Mouse (Mus musculus): ENCODE data around the gene Il17rd. TPM values are rescaled to one million over a fixed set of nuclear protein-coding genes. Genes with fewer than 3 reads are reported as not detected.

The Il17rd gene
- polyA plus RNA-seq, 1 experiment = 1.8 TPM

GRCm38 (mm10) chr14:27044221-27044966 is 5.7 kb downstream of the Il17rd start:
- WGBS = 11% methylated on average over 11 of the region's 11 CpGs
- TF ChIP-seq POLR2A (IDR thresholded peaks at IDR 0.05; ENCODE audit: low read depth, low read length) = no peak
- TF ChIP-seq CTCF (IDR thresholded peaks at IDR 0.05; ENCODE audit: extremely low read depth, insufficient read length, insufficient replicate concordance, low read depth, low read length) = no peak
- H3K4me1 ChIP-seq (ENCODE audit: control insufficient read depth, insufficient read depth, insufficient read length, low read length) = peaks cover 26% of the 10 kb centered on the region; the same call in 1 of the 2 replicates
- H3K27ac ChIP-seq (ENCODE audit: insufficient read depth, low read depth, low read length) = 0 out of 2 replicates have a peak overlapping the region, but pooled peaks have one; percentile 53
- H3K4me3 ChIP-seq (ENCODE audit: low read depth, low read length) = no peak overlapping the region
- no peaks in the 10 kb centered on the region for H3K36me3 ChIP-seq (ENCODE audit: control insufficient read depth, insufficient read depth, low read length)
- no peaks in the 10 kb centered on the region for H3K27me3 ChIP-seq (ENCODE audit: control insufficient read depth, insufficient read depth, low read length)

- Histone ChIP-seq H3K4me3 (ENCODE audit: low read depth, low read length) (no peak overlapping the region), H3K27ac (ENCODE audit: insufficient read depth, low read depth, low read length) (0 out of 2 replicates have a peak overlapping the region, but pooled peaks have one; percentile 53), H3K4me1 (ENCODE audit: control insufficient read depth, insufficient read depth, insufficient read length, low read length) (peaks cover 25% of the 10 kb centered on the region; the same call in 1 of the 2 replicates), H3K36me3 (ENCODE audit: control insufficient read depth, insufficient read depth, low read length) (no peaks in the 10 kb centered on the region), H3K27me3 (ENCODE audit: control insufficient read depth, insufficient read depth, low read length) (no peaks in the 10 kb centered on the region)
- WGBS = 46% methylated on average over 2 of the region's 2 CpGs
- TF ChIP-seq POLR2A (IDR thresholded peaks at IDR 0.05; ENCODE audit: low read depth, low read length) (no peak), CTCF (IDR thresholded peaks at IDR 0.05; ENCODE audit: extremely low read depth, insufficient read length, insufficient replicate concordance, low read depth, low read length) (no peak; the same call in 1 of the 2 replicates)
These were observed 6.2 kb downstream of the Il17rd start for GRCm38 (mm10) chr14:27044967-27045361.

GRCm38 (mm10) chr14:27048231-27048956 is 9.7 kb downstream of the Il17rd start:
- 88% methylated on average over 8 of the region's 8 CpGs for WGBS
- H3K27me3 ChIP-seq (ENCODE audit: control insufficient read depth, insufficient read depth, low read length) = no peaks in the 10 kb centered on the region
- TF ChIP-seq POLR2A (IDR thresholded peaks at IDR 0.05; ENCODE audit: low read depth, low read length) (no peak), CTCF (IDR thresholded peaks at IDR 0.05; ENCODE audit: extremely low read depth, insufficient read length, insufficient replicate concordance, low read depth, low read length) (no peak)

GRCm38 (mm10) chr14:27050043-27050442 is 11.3 kb downstream of the Il17rd start:
- Histone ChIP-seq H3K4me1 (ENCODE audit: control insufficient read depth, insufficient read depth, insufficient read length, low read length) (no peaks in the 10 kb centered on the region), H3K36me3 (ENCODE audit: control insufficient read depth, insufficient read depth, low read length) (no peaks in the 10 kb centered on the region), H3K27ac (ENCODE audit: insufficient read depth, low read depth, low read length) (no peak overlapping the region), H3K27me3 (ENCODE audit: control insufficient read depth, insufficient read depth, low read length) (no peaks in the 10 kb centered on the region), H3K4me3 (ENCODE audit: low read depth, low read length) (no peak overlapping the region)
- 87% methylated on average over 9 of the region's 9 CpGs for WGBS
- TF ChIP-seq POLR2A (IDR thresholded peaks at IDR 0.05; ENCODE audit: low read depth, low read length) (no peak), CTCF (IDR thresholded peaks at IDR 0.05; ENCODE audit: extremely low read depth, insufficient read length, insufficient replicate concordance, low read depth, low read length) (no peak)

More at GRCm38 (mm10) chr14:27048231-27048956, 9.7 kb downstream of the Il17rd start:
- Histone ChIP-seq H3K4me3 (ENCODE audit: low read depth, low read length) (no peak overlapping the region), H3K36me3 (ENCODE audit: control insufficient read depth, insufficient read depth, low read length) (no peaks in the 10 kb centered on the region), H3K27ac (ENCODE audit: insufficient read depth, low read depth, low read length) (no peak overlapping the region), H3K4me1 (ENCODE audit: control insufficient read depth, insufficient read depth, insufficient read length, low read length) (peaks cover 13% of the 10 kb centered on the region; the same call in 1 of the 2 replicates)

GRCm38 (mm10) chr14:27050560-27051510 is 12.1 kb downstream of the Il17rd start:
- TF ChIP-seq CTCF (IDR thresholded peaks at IDR 0.05; ENCODE audit: extremely low read depth, insufficient read length, insufficient replicate concordance, low read depth, low read length) (no peak), POLR2A (IDR thresholded peaks at IDR 0.05; ENCODE audit: low read depth, low read length) (no peak)
- 85% methylated on average over 18 of the region's 18 CpGs for WGBS
- no peak overlapping the region for H3K27ac ChIP-seq (ENCODE audit: insufficient read depth, low read depth, low read length)
- no peaks in the 10 kb centered on the region for H3K4me1 ChIP-seq (ENCODE audit: control insufficient read depth, insufficient read depth, insufficient read length, low read length)
- no peaks in the 10 kb centered on the region for H3K36me3 ChIP-seq (ENCODE audit: control insufficient read depth, insufficient read depth, low read length)
- H3K27me3 ChIP-seq (ENCODE audit: control insufficient read depth, insufficient read depth, low read length) = no peaks in the 10 kb centered on the region
- H3K4me3 ChIP-seq (ENCODE audit: low read depth, low read length) = no peak overlapping the region

- WGBS = 87% methylated on average over 5 of the region's 5 CpGs
- Histone ChIP-seq H3K27me3 (ENCODE audit: control insufficient read depth, insufficient read depth, low read length) (no peaks in the 10 kb centered on the region), H3K27ac (ENCODE audit: insufficient read depth, low read depth, low read length) (no peak overlapping the region), H3K4me3 (ENCODE audit: low read depth, low read length) (no peak overlapping the region), H3K4me1 (ENCODE audit: control insufficient read depth, insufficient read depth, insufficient read length, low read length) (no peaks in the 10 kb centered on the region), H3K36me3 (ENCODE audit: control insufficient read depth, insufficient read depth, low read length) (no peaks in the 10 kb centered on the region)
- TF ChIP-seq POLR2A (IDR thresholded peaks at IDR 0.05; ENCODE audit: low read depth, low read length) (no peak), CTCF (IDR thresholded peaks at IDR 0.05; ENCODE audit: extremely low read depth, insufficient read length, insufficient replicate concordance, low read depth, low read length) (no peak)
These were observed 12.8 kb downstream of the Il17rd start for GRCm38 (mm10) chr14:27051511-27051895.

All from small intestine, adult 2 months (tissue).